Mouse (Mus musculus): ENCODE data around the gene Efcab7.

DNA sequence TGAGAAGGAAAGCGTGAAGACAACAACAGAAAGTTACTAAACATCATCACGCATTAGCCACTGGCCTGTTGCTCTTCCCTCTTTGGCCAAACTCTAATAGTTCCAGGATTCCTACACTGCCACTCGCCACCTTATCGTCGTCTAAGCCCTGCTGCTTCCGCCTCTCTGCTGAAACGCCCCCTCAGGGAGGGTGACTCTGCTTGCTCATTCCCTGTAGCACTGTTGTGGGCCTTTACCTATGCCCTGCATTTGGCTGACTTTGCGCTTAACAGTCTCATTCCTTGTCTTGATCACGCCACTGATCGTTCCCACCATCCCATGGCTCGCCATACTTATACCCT, 102.2 kb downstream of the Efcab7 start:
- TF ChIP-seq ZMIZ1 (IDR thresholded peaks at IDR 0.05; ENCODE audit: low read depth, low read length) (no peak), CTCF (conservative IDR thresholded peaks at IDR 0.05 in 1 of 2, IDR thresholded peaks at IDR 0.05 in 1 of 2; ENCODE audit: low read depth in 2 of 2, low read length in 2 of 2) (no peak), POLR2A (IDR thresholded peaks at IDR 0.05; ENCODE audit: low read depth, low read length) (no peak), CHD1 (IDR thresholded peaks at IDR 0.05; ENCODE audit: low read depth, low read length) (no peak), MEF2A (IDR thresholded peaks at IDR 0.05; ENCODE audit: borderline replicate concordance, low read depth, low read length) (no peak), UBTF (IDR thresholded peaks at IDR 0.05; ENCODE audit: low read depth, low read length) (no peak)

Data from CH12.LX (cell line).